Mouse (Mus musculus): ENCODE results near the gene Ushbp1.

DNA sequence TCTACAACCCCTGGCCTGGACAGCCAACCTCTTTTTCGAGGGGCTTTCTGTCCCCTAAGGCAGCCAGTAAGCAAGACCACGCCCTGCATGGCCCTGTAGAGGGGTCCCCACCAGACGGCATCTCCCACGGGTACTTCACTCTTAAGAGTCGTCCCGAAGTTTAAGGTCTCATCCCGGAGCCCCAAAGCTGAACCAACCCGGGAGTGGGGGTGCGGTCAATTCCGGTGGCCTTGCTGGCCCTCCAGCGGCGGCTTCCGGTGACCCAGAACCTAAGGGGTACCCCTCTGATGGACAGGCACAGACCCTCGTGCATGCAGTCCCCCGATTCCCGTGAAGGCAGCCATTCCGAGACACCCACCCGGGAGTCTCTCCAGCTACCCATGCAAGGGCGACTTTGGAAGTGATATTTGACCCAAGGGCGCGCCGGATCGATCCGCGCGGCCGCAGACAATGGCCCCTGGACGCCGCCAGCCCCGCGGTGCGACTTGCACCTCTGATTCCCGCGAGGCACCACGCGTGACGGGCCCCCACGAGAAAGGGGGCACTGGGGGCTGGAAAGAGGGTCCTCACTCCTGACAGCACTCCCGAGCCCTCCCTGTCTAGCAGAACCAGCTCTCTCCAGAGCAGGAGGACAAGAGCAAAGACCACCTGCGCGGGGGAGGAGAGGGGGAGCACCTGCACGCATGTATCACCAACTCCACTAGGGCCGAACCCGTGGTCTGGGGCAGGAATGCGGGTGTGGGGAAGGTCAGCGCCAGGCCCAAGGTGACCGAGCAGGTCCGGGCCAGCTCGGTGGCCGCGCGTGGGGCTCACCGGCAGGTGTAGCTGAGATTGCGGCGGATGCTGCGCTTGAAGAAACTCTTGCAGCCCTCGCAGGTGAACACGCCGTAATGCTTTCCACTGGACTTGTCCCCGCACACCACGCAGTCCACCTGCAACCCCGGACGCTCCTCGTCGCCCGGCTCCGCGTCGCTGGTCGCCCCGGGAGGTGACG is 15.1 kb downstream of the Ushbp1 start:
- TF ChIP-seq CTCF (IDR thresholded peaks at IDR 0.05; ENCODE audit: low read depth) (no peak), EP300 (IDR thresholded peaks at IDR 0.05; ENCODE audit: low read depth) (no peak)

All from liver, embryonic 14.5 days (tissue).